Mouse (Mus musculus): ENCODE measurements at regions not wholly inside any gene's neighbourhood (a gene's known extent, or its start where the extent isn't known, plus 50 kb on each side); places are given as distances from the start of the nearest gene placed in this dataset.

DNA sequence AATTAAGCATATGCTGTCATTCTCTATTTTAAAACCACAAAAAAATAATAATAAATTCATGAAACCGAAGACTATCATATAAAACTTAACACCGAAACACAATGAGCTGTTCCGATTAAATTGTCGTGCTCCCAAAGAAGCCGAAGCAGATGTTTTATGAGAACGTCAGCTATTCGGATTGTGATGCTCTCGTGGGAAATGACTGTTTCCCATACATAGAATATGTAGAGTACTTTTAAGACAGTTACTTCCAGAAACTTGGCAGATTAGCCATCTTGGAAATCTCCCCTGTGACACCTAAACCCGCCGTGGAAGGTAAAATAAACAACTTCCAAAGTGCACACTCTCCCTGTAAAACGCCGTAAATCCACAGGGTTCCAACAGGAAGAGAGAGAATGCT lies 162.4 kb upstream of the Fbxl17 start:
- TF ChIP-seq POLR2A (IDR thresholded peaks at IDR 0.05; ENCODE audit: borderline replicate concordance, extremely low read depth, insufficient read depth, insufficient read length, poor library complexity, severe bottlenecking) (no peak), CTCF (IDR thresholded peaks at IDR 0.05; ENCODE audit: borderline replicate concordance, extremely low read depth, insufficient read depth, insufficient read length) (no peak)

Measured in brain, embryonic 14.5 days (tissue).